Mouse (Mus musculus): ENCODE results near the gene Gm20767. TPM values are rescaled to one million over a fixed set of nuclear protein-coding genes. Genes with fewer than 3 reads are reported as not detected.
A peak's percentile ranks its signal among the peaks of the same experiment; 100 is the strongest.
"Not testable (repeated sequence)": the region's sequence is repeated elsewhere in the genome, so short reads cannot be mapped to it uniquely, and the experiment has no call there.

Gene Gm20767
- polyA plus RNA-seq (2017; shearing (Covaris generic)) = not detected

GRCm38 (mm10) chr13:120139946-120140345, at the start of gene Gm20767:
Gm20767 (plus strand) TSS chr13:120140246.
- ATAC-seq = not testable (repeated sequence)

- peak; percentile 57 for ATAC-seq
These were observed 47.1 kb upstream of the Gm20767 start for GRCm38 (mm10) chr13:120092950-120093349.

DNA sequence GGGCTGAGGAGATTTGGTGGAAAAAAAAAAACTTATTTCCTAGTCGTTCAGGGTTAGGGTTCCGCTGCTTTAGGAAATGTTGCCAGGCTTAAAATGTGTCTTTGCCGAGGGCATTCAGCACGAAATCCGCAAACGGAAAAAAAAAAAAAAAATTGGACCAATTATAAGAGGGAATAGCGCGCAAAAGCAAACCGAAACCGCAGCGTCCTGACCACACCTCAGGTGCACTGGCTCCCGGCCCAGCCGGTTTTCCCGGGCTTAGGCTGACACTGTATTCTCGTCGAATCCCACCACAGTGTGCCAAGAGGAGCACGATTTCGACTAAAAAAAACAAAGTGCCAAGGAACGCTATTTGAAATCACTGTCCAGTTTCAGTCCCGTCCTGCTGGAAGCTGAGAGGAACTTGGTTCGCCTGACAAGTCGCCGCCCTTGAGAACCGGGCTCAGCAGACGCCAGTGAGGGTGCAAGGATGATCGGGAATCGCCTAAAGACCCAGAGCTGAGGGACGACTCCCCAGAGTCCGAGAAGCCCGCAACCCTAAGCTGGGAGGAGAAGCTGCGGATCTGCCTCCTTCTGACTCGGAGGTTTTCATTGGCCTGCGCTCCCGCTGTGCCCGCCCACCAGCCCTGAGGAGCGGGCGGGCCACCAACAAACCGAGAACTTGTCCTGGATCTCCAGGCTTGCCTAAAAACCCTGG, 43.7 kb upstream of the Gm20767 start:
- peak; percentile 54 for ATAC-seq

DNA sequence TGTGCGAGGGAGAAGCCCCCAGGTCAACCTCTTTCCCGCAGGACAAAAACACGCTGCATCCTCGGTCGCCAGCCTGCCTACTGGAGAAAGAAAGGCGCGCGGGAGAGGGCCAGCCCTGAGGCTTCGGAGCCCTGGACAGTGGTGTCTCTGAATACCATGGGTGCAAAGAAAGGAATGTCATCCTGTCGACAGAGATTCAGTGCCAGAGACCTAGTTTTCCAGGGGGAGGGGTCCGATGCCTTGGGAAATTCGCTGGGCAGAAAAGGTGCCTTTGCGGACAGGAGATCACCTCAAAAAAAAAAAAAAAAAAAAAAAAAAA, 43.1 kb upstream of the Gm20767 start:
- ATAC-seq = not testable (repeated sequence)

GRCm38 (mm10) chr13:120099327-120099726, 40.7 kb upstream of the Gm20767 start:
- peak; percentile 52 for ATAC-seq

DNA sequence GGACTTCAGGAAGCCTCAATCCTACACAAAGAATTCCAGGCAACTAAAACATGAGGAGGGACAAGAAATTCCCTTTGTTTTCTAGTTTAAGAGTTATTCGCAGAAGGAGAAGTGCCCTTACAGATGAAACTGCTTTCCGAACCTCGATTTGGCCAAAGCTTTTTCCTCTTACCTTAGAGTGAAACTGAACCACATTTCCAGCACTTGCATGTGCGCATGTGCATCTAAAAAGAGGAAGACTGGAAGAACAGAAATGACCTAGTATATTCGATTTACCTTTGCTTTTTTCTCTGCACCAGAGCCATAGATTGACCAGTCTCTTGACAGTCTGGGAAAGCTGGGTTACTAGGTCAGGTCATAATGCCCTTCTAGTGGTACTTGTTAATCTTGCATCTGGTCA, 33.5 kb upstream of the Gm20767 start:
- not testable (repeated sequence) for ATAC-seq

DNA sequence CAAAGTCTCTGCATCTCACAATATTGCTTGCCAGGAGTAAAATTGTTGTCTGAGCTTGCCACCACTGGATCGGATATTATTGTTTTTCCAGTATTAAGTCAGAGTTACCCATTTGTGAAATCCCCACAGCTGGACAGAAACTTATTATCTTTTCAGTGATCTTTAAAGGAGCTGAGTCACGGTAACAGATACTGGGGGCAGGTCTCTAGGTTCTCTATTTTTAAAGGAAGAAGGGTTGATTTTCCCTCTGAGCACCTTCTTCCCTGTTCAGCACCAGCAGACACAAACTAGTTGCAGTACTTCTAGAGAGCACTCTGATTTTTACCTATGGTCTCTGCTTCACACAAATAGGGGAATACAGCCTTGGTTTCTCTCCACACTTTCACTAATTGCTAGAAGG, 33.0 kb upstream of the Gm20767 start:
- ATAC-seq = not testable (repeated sequence)

DNA sequence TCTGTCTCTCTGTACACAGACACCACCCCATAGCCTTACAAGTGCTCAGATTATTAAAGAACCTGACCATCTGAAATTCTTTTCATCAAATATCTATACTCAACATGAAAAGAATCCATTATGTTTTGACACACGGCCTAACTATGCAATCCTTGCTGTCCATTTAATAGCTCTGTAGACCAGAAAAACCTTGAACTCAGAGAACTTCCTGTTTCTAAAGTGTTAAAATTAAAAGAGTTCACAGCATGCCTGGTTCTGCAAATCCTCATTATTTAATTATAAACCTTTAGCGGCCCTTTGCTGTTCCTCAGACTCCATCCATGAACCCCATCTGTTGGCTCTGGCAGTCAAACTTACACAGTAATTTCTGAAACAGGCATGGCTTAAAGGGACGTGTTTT, 2.3 kb downstream of the Gm20767 start:
- ATAC-seq = not testable (repeated sequence)

- not testable (repeated sequence) for ATAC-seq
These were observed 9.8 kb downstream of the Gm20767 start for GRCm38 (mm10) chr13:120149660-120150407.

GRCm38 (mm10) chr13:120150589-120150988, 10.5 kb downstream of the Gm20767 start:
- not testable (repeated sequence) for ATAC-seq

DNA sequence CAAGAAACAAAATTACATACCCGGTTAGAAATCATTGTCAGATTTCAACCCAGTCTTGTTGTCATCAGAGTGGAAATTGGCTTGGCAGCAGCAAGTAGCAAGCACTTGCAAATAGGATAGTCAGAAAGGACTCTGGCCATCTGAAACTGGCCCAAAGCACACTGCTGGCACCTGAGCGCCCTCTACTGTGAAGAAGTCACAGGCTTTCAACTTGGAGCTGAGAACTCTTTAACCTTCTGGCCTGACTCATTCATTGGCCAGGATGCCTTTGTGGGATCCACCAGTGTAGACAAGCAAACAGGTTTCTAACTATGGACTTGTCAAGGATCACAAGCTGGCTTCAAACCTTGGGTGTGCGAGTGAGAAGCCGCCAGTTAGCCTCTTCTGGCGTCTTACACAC, 28.3 kb downstream of the Gm20767 start:
- ATAC-seq = not testable (repeated sequence)

GRCm38 (mm10) chr13:120172133-120172532, 32.1 kb downstream of the Gm20767 start, which contains the start of gene Gm21818:
Gm21818 (plus strand) TSS chr13:120172433.
- ATAC-seq = not testable (repeated sequence)

- ATAC-seq = not testable (repeated sequence)
These were observed 56.3 kb downstream of the Gm20767 start for GRCm38 (mm10) chr13:120196189-120196821.

Other genes starting within 250 kb of the Gm20767 start
- not detected for gene Tcstv1, start 245.5 kb upstream of the Gm20767 start, polyA plus RNA-seq (2017; shearing (Covaris generic))
- not detected for gene Gm21761, start 211.0 kb upstream of the Gm20767 start, polyA plus RNA-seq (2017; shearing (Covaris generic))
- not detected for gene B020031M17Rik, start 189.4 kb upstream of the Gm20767 start, polyA plus RNA-seq (2017; shearing (Covaris generic))
- gene Gm36079, start 113.2 kb upstream of the Gm20767 start, polyA plus RNA-seq (2017; shearing (Covaris generic)) = not detected
- under 1 TPM in 2 of 3 experiments, not detected in 1; 0.21 to 0.87 TPM for gene Gm21188, start 88.1 kb upstream of the Gm20767 start, polyA plus RNA-seq (2017; shearing (Covaris generic))
- gene Gm21818, start 32.2 kb downstream of the Gm20767 start, polyA plus RNA-seq (2017; shearing (Covaris generic)) = not detected
- gene Gm21762, start 75.7 kb downstream of the Gm20767 start, polyA plus RNA-seq (2017; shearing (Covaris generic)) = not detected
- gene Gm21731, start 98.9 kb downstream of the Gm20767 start, polyA plus RNA-seq (2017; shearing (Covaris generic)) = not detected
- gene AF067061, start 122.9 kb downstream of the Gm20767 start, polyA plus RNA-seq (2017; shearing (Covaris generic)) = not detected
- gene BC147527, start 160.1 kb downstream of the Gm20767 start, polyA plus RNA-seq (2017; shearing (Covaris generic)) = 10 to 100 TPM; 28.6 to 70.5 (median 48.6) TPM
- gene Tcstv3, start 176.6 kb downstream of the Gm20767 start, polyA plus RNA-seq (2017; shearing (Covaris generic)) = not detected